Mouse (Mus musculus): ENCODE measurements around the gene Lrrn4cl. TPM values are rescaled to one million over a fixed set of nuclear protein-coding genes. Genes with fewer than 3 reads are reported as not detected.

Gene Lrrn4cl
- polyA plus RNA-seq, 1 experiment from 2014 or later, result 0.77 TPM

DNA sequence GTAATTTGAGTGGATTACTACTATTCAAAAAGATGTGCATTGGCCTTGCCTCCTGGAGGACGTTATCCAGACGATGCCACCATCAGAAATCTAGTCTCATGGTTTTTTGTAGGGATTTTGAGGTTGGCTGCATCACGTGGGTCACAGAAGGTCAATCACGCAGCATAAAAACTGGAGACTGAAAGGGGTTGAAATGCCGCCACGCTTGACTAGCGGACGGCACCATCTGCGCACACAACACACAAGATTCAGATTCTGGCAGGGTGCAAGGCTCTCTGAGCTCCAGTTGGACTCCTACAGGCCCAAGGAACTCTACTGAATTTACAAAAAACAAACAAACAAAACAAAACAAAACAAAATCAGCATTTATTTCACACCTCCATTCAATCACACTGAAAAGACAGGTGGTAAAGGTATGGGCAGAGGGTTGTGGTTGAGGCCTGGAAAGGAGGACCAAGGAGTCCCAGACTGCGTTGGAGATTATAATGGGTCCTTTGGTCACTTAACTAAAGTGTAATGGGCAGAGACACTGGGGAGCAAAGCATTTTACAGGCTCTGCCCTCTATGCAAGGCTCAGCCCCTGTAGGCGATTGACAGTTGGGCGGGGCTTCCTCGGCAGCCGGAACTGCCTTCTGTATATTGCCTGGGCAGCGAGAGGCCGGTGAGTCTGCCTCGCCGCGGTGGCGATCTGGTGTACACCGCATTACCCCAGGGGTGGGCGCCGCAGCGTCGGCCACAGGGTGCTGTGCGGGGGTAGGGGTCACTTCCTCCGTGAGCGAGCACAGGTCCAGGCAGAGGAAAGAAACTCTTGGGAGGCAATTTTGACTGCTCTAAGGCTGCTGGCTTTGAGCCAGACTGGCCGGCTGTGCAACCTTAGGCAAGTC is 10.4 kb upstream of the Lrrn4cl start:
- Histone ChIP-seq H3K9me3 (no peaks in the 10 kb centered on the region), H3K27ac (0 out of 2 replicates have a peak overlapping the region, but pooled peaks have one; percentile 11), H3K27me3 (no peaks in the 10 kb centered on the region), H3K4me2 (replicated peaks) (peak overlapping the region; percentile 79), H3K4me1 (peaks cover 31% of the 10 kb centered on the region), H3K9ac (peak overlapping the region; percentile 34), H3K36me3 (peaks cover 12% of the 10 kb centered on the region; the same call in 1 of the 2 replicates), H3K4me3 (peak overlapping the region; percentile 42)
- WGBS, result 21% methylated on average over 29 of the region's 29 CpGs
- ATAC-seq (ENCODE audit: insufficient number of reproducible peaks, insufficient read depth, low FRiP score, low TSS enrichment), result peak; percentile 8; the same call in 1 of the 2 replicates

DNA sequence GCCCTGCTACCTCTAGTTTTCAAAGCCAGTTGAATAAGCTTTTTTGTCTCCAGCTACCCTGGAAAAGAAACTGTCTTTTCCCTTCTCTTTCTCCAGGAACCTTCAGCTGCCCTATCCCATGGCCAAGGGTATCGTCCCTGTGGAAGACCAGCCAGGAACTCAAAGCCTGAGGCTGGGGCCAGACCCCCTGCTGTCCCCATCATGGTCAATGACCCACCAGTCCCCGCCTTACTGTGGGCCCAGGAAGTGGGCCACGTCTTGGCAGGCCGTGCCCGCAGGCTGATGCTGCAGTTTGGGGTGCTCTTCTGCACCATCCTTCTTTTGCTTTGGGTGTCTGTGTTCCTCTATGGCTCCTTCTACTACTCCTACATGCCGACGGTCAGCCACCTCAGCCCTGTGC is 9.6 kb upstream of the Lrrn4cl start:
- Histone ChIP-seq H3K4me2 (replicated peaks) (peak overlapping the region; percentile 79), H3K4me3 (no peak overlapping the region), H3K9me3 (no peaks in the 10 kb centered on the region), H3K4me1 (peaks cover 31% of the 10 kb centered on the region), H3K27ac (no peak overlapping the region), H3K9ac (0 out of 2 replicates have a peak overlapping the region, but pooled peaks have one; percentile 34), H3K36me3 (peaks cover 6% of the 10 kb centered on the region; the same call in 1 of the 2 replicates), H3K27me3 (no peaks in the 10 kb centered on the region)
- no peak for ATAC-seq (ENCODE audit: insufficient number of reproducible peaks, insufficient read depth, low FRiP score, low TSS enrichment)
- 93% methylated on average over 7 of the region's 7 CpGs for WGBS

GRCm38 (mm10) chr19:8842961-8843360 is 7.6 kb upstream of the Lrrn4cl start:
- H3K9ac ChIP-seq, result no peak overlapping the region
- peaks cover 30% of the 10 kb centered on the region for H3K4me1 ChIP-seq
- no peak overlapping the region for H3K4me3 ChIP-seq
- WGBS, result 88% methylated on average over 6 of the region's 6 CpGs
- ATAC-seq (ENCODE audit: insufficient number of reproducible peaks, insufficient read depth, low FRiP score, low TSS enrichment), result no peak
- no peak overlapping the region for H3K27ac ChIP-seq
- H3K27me3 ChIP-seq, result no peaks in the 10 kb centered on the region
- H3K36me3 ChIP-seq, result peaks cover 25% of the 10 kb centered on the region
- no peaks in the 10 kb centered on the region for H3K9me3 ChIP-seq
- no peak overlapping the region for H3K4me2 ChIP-seq (replicated peaks)

- no peak overlapping the region for H3K9ac ChIP-seq
- no peak overlapping the region for H3K27ac ChIP-seq
- no peaks in the 10 kb centered on the region for H3K27me3 ChIP-seq
- ATAC-seq (ENCODE audit: insufficient number of reproducible peaks, insufficient read depth, low FRiP score, low TSS enrichment), result no peak
- peaks cover 16% of the 10 kb centered on the region for H3K4me1 ChIP-seq
- no peak overlapping the region for H3K4me2 ChIP-seq (replicated peaks)
- H3K4me3 ChIP-seq, result no peak overlapping the region
- 61% methylated on average over 5 of the region's 5 CpGs for WGBS
- no peaks in the 10 kb centered on the region for H3K9me3 ChIP-seq
- peaks cover 25% of the 10 kb centered on the region for H3K36me3 ChIP-seq
Measured at GRCm38 (mm10) chr19:8844371-8845129, 6.0 kb upstream of the Lrrn4cl start.

DNA sequence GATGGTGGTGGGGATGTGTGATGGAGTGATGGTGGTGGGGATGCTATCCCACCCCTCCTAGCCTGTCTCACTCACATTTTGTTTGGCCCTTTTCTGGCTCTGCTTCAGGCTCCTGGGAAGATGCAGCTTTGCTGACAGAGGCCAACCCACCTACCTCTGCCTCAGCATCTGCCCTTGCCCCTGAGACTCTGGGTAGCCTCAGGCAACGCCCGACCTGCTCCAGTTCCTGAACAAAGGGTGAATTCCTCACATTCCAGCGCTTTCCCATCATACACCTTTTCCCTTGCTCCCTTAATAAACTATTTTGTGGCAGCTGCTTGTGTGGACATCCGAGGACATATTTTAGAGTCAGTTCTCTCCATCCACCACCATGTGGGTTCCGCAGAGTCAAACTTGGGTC is 2.2 kb upstream of the Lrrn4cl start:
- Histone ChIP-seq H3K27ac (no peak overlapping the region), H3K9me3 (no peaks in the 10 kb centered on the region), H3K9ac (no peak overlapping the region), H3K4me3 (no peak overlapping the region), H3K36me3 (peaks cover 20% of the 10 kb centered on the region), H3K4me1 (peaks cover 3% of the 10 kb centered on the region; the same call in 1 of the 2 replicates), H3K4me2 (replicated peaks) (no peak overlapping the region), H3K27me3 (no peaks in the 10 kb centered on the region)
- no peak for ATAC-seq (ENCODE audit: insufficient number of reproducible peaks, insufficient read depth, low FRiP score, low TSS enrichment)
- WGBS, result 68% methylated on average over 5 of the region's 5 CpGs

GRCm38 (mm10) chr19:8851639-8852038 is 1.1 kb downstream of the Lrrn4cl start:
- ATAC-seq (ENCODE audit: insufficient number of reproducible peaks, insufficient read depth, low FRiP score, low TSS enrichment), result no peak
- H3K9me3 ChIP-seq, result no peaks in the 10 kb centered on the region
- H3K36me3 ChIP-seq, result peaks cover 13% of the 10 kb centered on the region
- peaks cover 3% of the 10 kb centered on the region; the same call in 1 of the 2 replicates for H3K4me1 ChIP-seq
- no peak overlapping the region for H3K4me2 ChIP-seq (replicated peaks)
- 60% methylated on average over 7 of the region's 7 CpGs for WGBS
- H3K4me3 ChIP-seq, result no peak overlapping the region
- H3K9ac ChIP-seq, result no peak overlapping the region
- H3K27me3 ChIP-seq, result no peaks in the 10 kb centered on the region
- no peak overlapping the region for H3K27ac ChIP-seq

GRCm38 (mm10) chr19:8852236-8852928 is 1.8 kb downstream of the Lrrn4cl start:
- 59% methylated on average over 10 of the region's 10 CpGs for WGBS
- H3K4me3 ChIP-seq, result no peak overlapping the region

GRCm38 (mm10) chr19:8853117-8853516 is 2.5 kb downstream of the Lrrn4cl start:
- ATAC-seq (ENCODE audit: insufficient number of reproducible peaks, insufficient read depth, low FRiP score, low TSS enrichment), result no peak
- Histone ChIP-seq H3K4me2 (replicated peaks) (no peak overlapping the region), H3K36me3 (no peaks in the 10 kb centered on the region), H3K9ac (no peak overlapping the region), H3K9me3 (no peaks in the 10 kb centered on the region), H3K27me3 (no peaks in the 10 kb centered on the region), H3K4me3 (no peak overlapping the region), H3K27ac (no peak overlapping the region), H3K4me1 (peaks cover 3% of the 10 kb centered on the region; the same call in 1 of the 2 replicates)
- 86% methylated on average over 3 of the region's 3 CpGs for WGBS

More at GRCm38 (mm10) chr19:8852236-8852928, 1.8 kb downstream of the Lrrn4cl start:
- H3K36me3 ChIP-seq, result peaks cover 6% of the 10 kb centered on the region; the same call in 1 of the 2 replicates
- no peak for ATAC-seq (ENCODE audit: insufficient number of reproducible peaks, insufficient read depth, low FRiP score, low TSS enrichment)
- peaks cover 3% of the 10 kb centered on the region; the same call in 1 of the 2 replicates for H3K4me1 ChIP-seq
- no peak overlapping the region for H3K9ac ChIP-seq
- no peaks in the 10 kb centered on the region for H3K9me3 ChIP-seq
- no peaks in the 10 kb centered on the region for H3K27me3 ChIP-seq
- H3K27ac ChIP-seq, result no peak overlapping the region
- no peak overlapping the region for H3K4me2 ChIP-seq (replicated peaks)

DNA sequence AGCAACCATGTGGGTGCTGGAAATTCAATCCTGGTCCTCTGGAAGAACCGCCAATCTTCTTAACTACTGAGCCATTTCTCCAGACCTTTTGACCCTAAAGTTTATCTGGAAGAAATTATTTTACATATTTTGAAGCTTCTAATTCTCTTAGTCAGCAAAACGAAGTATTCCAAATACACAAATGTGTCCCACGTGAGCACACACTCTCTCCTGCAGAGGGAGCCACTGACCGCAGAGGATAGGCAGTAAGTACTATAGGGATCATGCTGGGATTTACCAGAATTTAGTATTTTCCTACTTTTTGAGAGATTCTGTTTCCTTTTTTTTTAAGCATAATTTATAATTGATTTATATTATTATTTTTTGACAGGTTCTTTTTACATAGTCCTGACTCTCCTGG is 7.1 kb downstream of the Lrrn4cl start:
- Histone ChIP-seq H3K4me2 (replicated peaks) (no peak overlapping the region), H3K36me3 (no peaks in the 10 kb centered on the region), H3K4me1 (no peaks in the 10 kb centered on the region), H3K4me3 (no peak overlapping the region), H3K9ac (no peak overlapping the region), H3K9me3 (no peaks in the 10 kb centered on the region), H3K27me3 (no peaks in the 10 kb centered on the region), H3K27ac (no peak overlapping the region)
- no peak for ATAC-seq (ENCODE audit: insufficient number of reproducible peaks, insufficient read depth, low FRiP score, low TSS enrichment)
- WGBS, result 40% methylated on average over 4 of the region's 4 CpGs

DNA sequence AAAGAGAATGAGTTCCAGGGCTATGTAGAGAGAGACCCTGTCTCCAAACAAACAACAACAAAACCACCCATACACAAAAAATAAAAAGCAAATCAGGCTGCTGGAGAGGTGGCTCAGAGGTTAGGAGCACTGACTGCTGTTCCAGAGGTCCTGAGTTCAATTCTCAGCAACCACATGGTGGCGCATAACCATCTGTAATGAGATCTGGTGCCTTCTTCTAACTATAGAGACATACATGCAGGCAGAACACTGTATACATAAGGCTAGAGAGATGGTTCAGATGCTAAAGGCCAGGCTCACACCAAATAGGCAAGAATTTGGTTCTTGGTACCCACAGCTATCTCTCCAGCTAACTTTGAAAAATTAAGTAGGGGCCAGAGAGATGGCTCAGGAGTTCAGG is 8.4 kb downstream of the Lrrn4cl start:
- no peaks in the 10 kb centered on the region for H3K4me1 ChIP-seq
- no peak overlapping the region for H3K4me2 ChIP-seq (replicated peaks)
- H3K27me3 ChIP-seq, result no peaks in the 10 kb centered on the region
- no peak overlapping the region for H3K4me3 ChIP-seq
- H3K36me3 ChIP-seq, result no peaks in the 10 kb centered on the region
- H3K9me3 ChIP-seq, result no peaks in the 10 kb centered on the region
- H3K27ac ChIP-seq, result no peak overlapping the region
- ATAC-seq (ENCODE audit: insufficient number of reproducible peaks, insufficient read depth, low FRiP score, low TSS enrichment), result no peak
- WGBS, result 11% methylated on average over 1 of the region's 1 CpGs
- no peak overlapping the region for H3K9ac ChIP-seq

DNA sequence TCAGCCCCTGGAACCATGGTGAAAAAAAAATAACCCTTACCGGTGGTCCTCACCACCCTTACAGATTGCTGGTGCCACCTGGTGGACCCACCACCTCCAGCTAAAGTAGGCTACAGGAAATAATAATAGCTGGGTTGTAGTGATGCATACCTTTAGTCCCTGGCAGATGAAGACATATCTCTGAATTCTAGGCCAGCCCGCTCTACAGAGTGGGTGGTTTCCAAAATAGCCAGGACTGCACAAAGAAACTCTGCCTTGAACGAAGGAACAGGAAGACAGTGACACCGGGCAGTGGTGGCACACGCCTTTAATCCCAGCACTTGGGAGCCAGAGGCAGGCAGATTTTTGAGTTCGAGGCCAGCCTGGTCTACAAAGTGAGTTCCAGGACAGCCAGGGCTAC is 13.7 kb downstream of the Lrrn4cl start:
- Histone ChIP-seq H3K4me2 (replicated peaks) (no peak overlapping the region), H3K36me3 (no peaks in the 10 kb centered on the region), H3K9ac (no peak overlapping the region), H3K27ac (no peak overlapping the region), H3K9me3 (no peaks in the 10 kb centered on the region), H3K4me3 (no peak overlapping the region), H3K4me1 (no peaks in the 10 kb centered on the region), H3K27me3 (no peaks in the 10 kb centered on the region)
- WGBS, result 85% methylated on average over 6 of the region's 6 CpGs
- ATAC-seq (ENCODE audit: insufficient number of reproducible peaks, insufficient read depth, low FRiP score, low TSS enrichment), result no peak
